Mouse (Mus musculus): Measurements from ENCODE around the gene Srsf5. TPM values are rescaled to one million over a fixed set of nuclear protein-coding genes. Genes with fewer than 3 reads are reported as not detected.

Gene Srsf5
- polyA plus RNA-seq, 2 experiments = 162 to 281 TPM

- H3K27me3 ChIP-seq (ENCODE audit: control insufficient read depth, insufficient read depth, low read length) = no peaks in the 10 kb centered on the region
- no peaks in the 10 kb centered on the region for H3K36me3 ChIP-seq (replicated peaks; ENCODE audit: control insufficient read depth, insufficient read depth, low read depth)
- no peak overlapping the region for H3K4me2 ChIP-seq (ENCODE audit: low read depth)
- H3K9ac ChIP-seq (replicated peaks) = no peak overlapping the region
- 65% methylated on average over 11 of the region's 11 CpGs for WGBS (ENCODE audit: insufficient replicate concordance)
- peaks cover 0 to 9% of the 10 kb centered on the region in 2 experiments; a peak in 2 of 4 replicates for H3K4me1 ChIP-seq (replicated peaks; ENCODE audit: control insufficient read depth in 2 of 2, insufficient read depth in 2 of 2, low read length in 1 of 2)
- no peaks in the 10 kb centered on the region for H3K9me3 ChIP-seq (ENCODE audit: control insufficient read depth, low read length)
- no peak overlapping the region for H3K4me3 ChIP-seq (ENCODE audit: insufficient read depth in 1 of 2, low read depth in 2 of 2, low read length in 2 of 2)
- no peak for ATAC-seq (ENCODE audit: insufficient read depth)
- TF ChIP-seq EP300 (IDR thresholded peaks at IDR 0.05; ENCODE audit: low read depth) (no peak), CTCF (IDR thresholded peaks at IDR 0.05; ENCODE audit: low read depth) (no peak)
- H3K27ac ChIP-seq = no peak overlapping the region
- DNase-seq (ENCODE audit: low read depth in 3 of 3, low spot score in 3 of 3) = no peak
These were observed 20.9 kb downstream of the Srsf5 start for GRCm38 (mm10) chr12:80966059-80966838.

GRCm38 (mm10) chr12:80967918-80968317 lies 22.6 kb downstream of the Srsf5 start:
- H3K36me3 ChIP-seq (replicated peaks; ENCODE audit: control insufficient read depth, insufficient read depth, low read depth) = no peaks in the 10 kb centered on the region
- ATAC-seq (ENCODE audit: insufficient read depth) (no peak), DNase-seq (ENCODE audit: low read depth in 3 of 3, low spot score in 3 of 3) (no peak)
- no peak overlapping the region for H3K27ac ChIP-seq
- H3K4me3 ChIP-seq (ENCODE audit: insufficient read depth in 1 of 2, low read depth in 2 of 2, low read length in 2 of 2) = no peak overlapping the region
- peaks cover 0 to 9% of the 10 kb centered on the region in 2 experiments; a peak in 2 of 4 replicates for H3K4me1 ChIP-seq (replicated peaks; ENCODE audit: control insufficient read depth in 2 of 2, insufficient read depth in 2 of 2, low read length in 1 of 2)
- H3K9me3 ChIP-seq (ENCODE audit: control insufficient read depth, low read length) = no peaks in the 10 kb centered on the region
- TF ChIP-seq CTCF (IDR thresholded peaks at IDR 0.05; ENCODE audit: low read depth) = no peak
- no peak for TF ChIP-seq EP300 (IDR thresholded peaks at IDR 0.05; ENCODE audit: low read depth)
- no peak overlapping the region for H3K4me2 ChIP-seq (ENCODE audit: low read depth)
- no peaks in the 10 kb centered on the region for H3K27me3 ChIP-seq (ENCODE audit: control insufficient read depth, insufficient read depth, low read length)
- H3K9ac ChIP-seq (replicated peaks) = no peak overlapping the region
- 63% methylated on average over 9 of the region's 9 CpGs for WGBS (ENCODE audit: insufficient replicate concordance)

GRCm38 (mm10) chr12:80968605-80969004 lies 23.3 kb downstream of the Srsf5 start, which contains the start of gene Slc10a1:
Gene Slc10a1 (minus strand): TSS chr12:80968705.
- no peak within 1 kb of the TSS for H3K4me2 ChIP-seq (ENCODE audit: low read depth)
- no peak for DNase-seq (ENCODE audit: low read depth in 3 of 3, low spot score in 3 of 3)
- ATAC-seq (ENCODE audit: insufficient read depth) = no peak
- no peak within 1 kb of the TSS for H3K9ac ChIP-seq (replicated peaks)
- TF ChIP-seq CTCF (IDR thresholded peaks at IDR 0.05; ENCODE audit: low read depth) (no peak), EP300 (IDR thresholded peaks at IDR 0.05; ENCODE audit: low read depth) (no peak)
- H3K4me1 ChIP-seq (replicated peaks; ENCODE audit: control insufficient read depth in 2 of 2, insufficient read depth in 2 of 2, low read length in 1 of 2) = peaks cover 0 to 9% of the 10 kb centered on the region in 2 experiments; a peak in 2 of 4 replicates
- no peaks in the 10 kb centered on the region for H3K27me3 ChIP-seq (ENCODE audit: control insufficient read depth, insufficient read depth, low read length)
- no peaks in the 10 kb centered on the region for H3K36me3 ChIP-seq (replicated peaks; ENCODE audit: control insufficient read depth, insufficient read depth, low read depth)
- H3K9me3 ChIP-seq (ENCODE audit: control insufficient read depth, low read length) = no peaks in the 10 kb centered on the region
- H3K4me3 ChIP-seq (ENCODE audit: insufficient read depth in 1 of 2, low read depth in 2 of 2, low read length in 2 of 2) = no peak within 1 kb of the TSS
- H3K27ac ChIP-seq = no peak within 1 kb of the TSS
- 74% methylated on average over 5 of the region's 5 CpGs for WGBS (ENCODE audit: insufficient replicate concordance)

- WGBS (ENCODE audit: insufficient replicate concordance) = 56% methylated on average over 8 of the region's 8 CpGs
- no peak for TF ChIP-seq EP300 (IDR thresholded peaks at IDR 0.05; ENCODE audit: low read depth)
- TF ChIP-seq CTCF (IDR thresholded peaks at IDR 0.05; ENCODE audit: low read depth) = no peak
These were observed 24.9 kb downstream of the Srsf5 start for GRCm38 (mm10) chr12:80970181-80970705.

GRCm38 (mm10) chr12:80971756-80972155 lies 26.5 kb downstream of the Srsf5 start:
- DNase-seq (ENCODE audit: low read depth in 3 of 3, low spot score in 3 of 3) (no peak), ATAC-seq (ENCODE audit: insufficient read depth) (no peak)
- Histone ChIP-seq H3K27ac (no peak overlapping the region), H3K27me3 (ENCODE audit: control insufficient read depth, insufficient read depth, low read length) (no peaks in the 10 kb centered on the region), H3K9me3 (ENCODE audit: control insufficient read depth, low read length) (no peaks in the 10 kb centered on the region), H3K4me1 (replicated peaks; ENCODE audit: control insufficient read depth in 2 of 2, insufficient read depth in 2 of 2, low read length in 1 of 2) (peaks cover 0 to 17% of the 10 kb centered on the region in 2 experiments; a peak in 3 of 4 replicates), H3K4me2 (ENCODE audit: low read depth) (no peak overlapping the region), H3K9ac (replicated peaks) (no peak overlapping the region), H3K4me3 (ENCODE audit: insufficient read depth in 1 of 2, low read depth in 2 of 2, low read length in 2 of 2) (no peak overlapping the region), H3K36me3 (replicated peaks; ENCODE audit: control insufficient read depth, insufficient read depth, low read depth) (no peaks in the 10 kb centered on the region)
- no peak for TF ChIP-seq CTCF (IDR thresholded peaks at IDR 0.05; ENCODE audit: low read depth)
- TF ChIP-seq EP300 (IDR thresholded peaks at IDR 0.05; ENCODE audit: low read depth) = no peak
- WGBS (ENCODE audit: insufficient replicate concordance) = 32% methylated on average over 3 of the region's 3 CpGs

More at GRCm38 (mm10) chr12:80970181-80970705, 24.9 kb downstream of the Srsf5 start:
- Histone ChIP-seq H3K4me3 (ENCODE audit: insufficient read depth in 1 of 2, low read depth in 2 of 2, low read length in 2 of 2) (no peak overlapping the region), H3K9ac (replicated peaks) (no peak overlapping the region), H3K27ac (no peak overlapping the region), H3K4me2 (ENCODE audit: low read depth) (no peak overlapping the region), H3K9me3 (ENCODE audit: control insufficient read depth, low read length) (no peaks in the 10 kb centered on the region), H3K36me3 (replicated peaks; ENCODE audit: control insufficient read depth, insufficient read depth, low read depth) (no peaks in the 10 kb centered on the region), H3K27me3 (ENCODE audit: control insufficient read depth, insufficient read depth, low read length) (no peaks in the 10 kb centered on the region), H3K4me1 (replicated peaks; ENCODE audit: control insufficient read depth in 2 of 2, insufficient read depth in 2 of 2, low read length in 1 of 2) (peaks cover 0 to 12% of the 10 kb centered on the region in 2 experiments; a peak in 2 of 4 replicates)
- ATAC-seq (ENCODE audit: insufficient read depth) (no peak), DNase-seq (ENCODE audit: low read depth in 3 of 3, low spot score in 3 of 3) (no peak)
